Mouse (Mus musculus): ENCODE results near the gene Ankrd60. TPM values are rescaled to one million over a fixed set of nuclear protein-coding genes. Genes with fewer than 3 reads are reported as not detected.

Ankrd60 gene
- polyA plus RNA-seq, 1 experiment from 2014 or later, result not detected

GRCm38 (mm10) chr2:173587411-173587810, 9.2 kb upstream of the Ankrd60 start:
- H3K36me3 ChIP-seq (ENCODE audit: control insufficient read depth, insufficient read depth, low read length), result 0 out of 2 replicates have a peak, but pooled peaks cover 2% of the 10 kb centered on the region
- 87% methylated on average over 5 of the region's 5 CpGs for WGBS
- peaks cover 17% of the 10 kb centered on the region for H3K27me3 ChIP-seq (ENCODE audit: control insufficient read depth, insufficient read depth, low read length)
- no peak overlapping the region for H3K27ac ChIP-seq (replicated peaks; ENCODE audit: low read depth, low read length)
- H3K9me3 ChIP-seq (ENCODE audit: control insufficient read depth, low read length), result peaks cover 5% of the 10 kb centered on the region; the same call in 1 of the 2 replicates
- no peak for ATAC-seq (ENCODE audit: insufficient number of reproducible peaks, low FRiP score, low TSS enrichment, low read depth)
- H3K4me3 ChIP-seq (ENCODE audit: low read depth, low read length), result no peak overlapping the region
- no peak overlapping the region for H3K4me2 ChIP-seq (ENCODE audit: low read depth, severe bottlenecking)
- DNase-seq (ENCODE audit: low spot score), result no peak
- no peak overlapping the region for H3K9ac ChIP-seq (ENCODE audit: low read length)
- peaks cover 7% of the 10 kb centered on the region for H3K4me1 ChIP-seq (ENCODE audit: control insufficient read depth, insufficient read depth, low read length)

GRCm38 (mm10) chr2:173586118-173586968, 8.2 kb upstream of the Ankrd60 start:
- H3K27me3 ChIP-seq (ENCODE audit: control insufficient read depth, insufficient read depth, low read length), result peaks cover 17% of the 10 kb centered on the region
- peak overlapping the region; percentile 38 for H3K4me3 ChIP-seq (ENCODE audit: low read depth, low read length)
- H3K9ac ChIP-seq (ENCODE audit: low read length), result peak overlapping the region; percentile 47
- peak overlapping the region; percentile 68 for H3K4me2 ChIP-seq (ENCODE audit: low read depth, severe bottlenecking)
- ATAC-seq (ENCODE audit: insufficient number of reproducible peaks, low FRiP score, low TSS enrichment, low read depth), result no peak
- peaks cover 7% of the 10 kb centered on the region for H3K4me1 ChIP-seq (ENCODE audit: control insufficient read depth, insufficient read depth, low read length)
- no peak overlapping the region for H3K27ac ChIP-seq (replicated peaks; ENCODE audit: low read depth, low read length)
- H3K36me3 ChIP-seq (ENCODE audit: control insufficient read depth, insufficient read depth, low read length), result 0 out of 2 replicates have a peak, but pooled peaks cover 2% of the 10 kb centered on the region
- peaks cover 5% of the 10 kb centered on the region; the same call in 1 of the 2 replicates for H3K9me3 ChIP-seq (ENCODE audit: control insufficient read depth, low read length)
- WGBS, result under 1% methylated on average over 68 of the region's 68 CpGs
- peak; percentile 88 for DNase-seq (ENCODE audit: low spot score)

DNA sequence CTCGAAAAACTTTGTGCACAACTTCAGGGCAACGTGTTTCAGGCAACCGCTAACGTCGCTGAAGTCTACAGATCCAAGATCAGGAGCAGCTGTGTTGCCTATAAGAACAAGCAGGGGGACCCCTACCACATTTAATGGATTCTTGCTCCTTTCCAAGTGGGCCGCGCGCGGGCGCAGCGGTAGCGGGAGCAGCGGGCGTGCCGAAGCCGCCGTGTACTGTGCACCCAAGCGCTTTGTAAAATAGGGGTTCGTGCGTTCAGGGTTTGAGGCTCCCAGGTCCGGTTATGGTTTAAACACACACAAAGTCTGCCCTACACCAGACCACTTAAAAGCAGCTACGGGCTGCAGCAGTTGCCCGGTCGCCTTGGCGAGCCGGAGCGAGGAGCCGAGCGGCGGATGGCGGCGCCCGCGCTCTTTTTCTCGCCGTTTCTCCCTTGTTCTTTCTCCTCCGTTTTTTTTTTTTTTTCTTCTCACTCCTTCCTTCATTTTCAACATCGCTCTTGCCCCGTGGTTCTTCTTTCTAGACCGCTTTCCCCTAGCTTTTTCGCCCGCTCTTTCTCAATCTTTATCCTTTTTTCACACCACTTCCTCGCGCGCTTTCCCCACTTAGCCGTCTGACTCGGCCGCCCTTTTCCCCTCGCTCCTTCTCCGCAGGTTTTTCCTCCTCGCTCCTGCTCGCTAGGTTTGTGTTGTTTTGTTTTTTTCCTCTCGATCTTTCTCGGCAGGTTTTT, 7.4 kb upstream of the Ankrd60 start:
- ATAC-seq (ENCODE audit: insufficient number of reproducible peaks, low FRiP score, low TSS enrichment, low read depth) (peak; percentile 59; the same call in 1 of the 2 replicates), DNase-seq (ENCODE audit: low spot score) (peak; percentile 86)
- WGBS, result under 1% methylated on average over 54 of the region's 54 CpGs
- peak overlapping the region; percentile 47 for H3K9ac ChIP-seq (ENCODE audit: low read length)
- peaks cover 17% of the 10 kb centered on the region for H3K27me3 ChIP-seq (ENCODE audit: control insufficient read depth, insufficient read depth, low read length)
- no peak overlapping the region for H3K27ac ChIP-seq (replicated peaks; ENCODE audit: low read depth, low read length)
- peak overlapping the region; percentile 68 for H3K4me2 ChIP-seq (ENCODE audit: low read depth, severe bottlenecking)
- H3K36me3 ChIP-seq (ENCODE audit: control insufficient read depth, insufficient read depth, low read length), result 0 out of 2 replicates have a peak, but pooled peaks cover 2% of the 10 kb centered on the region
- H3K4me1 ChIP-seq (ENCODE audit: control insufficient read depth, insufficient read depth, low read length), result peaks cover 7% of the 10 kb centered on the region
- H3K4me3 ChIP-seq (ENCODE audit: low read depth, low read length), result peak overlapping the region; percentile 38
- peaks cover 5% of the 10 kb centered on the region; the same call in 1 of the 2 replicates for H3K9me3 ChIP-seq (ENCODE audit: control insufficient read depth, low read length)

DNA sequence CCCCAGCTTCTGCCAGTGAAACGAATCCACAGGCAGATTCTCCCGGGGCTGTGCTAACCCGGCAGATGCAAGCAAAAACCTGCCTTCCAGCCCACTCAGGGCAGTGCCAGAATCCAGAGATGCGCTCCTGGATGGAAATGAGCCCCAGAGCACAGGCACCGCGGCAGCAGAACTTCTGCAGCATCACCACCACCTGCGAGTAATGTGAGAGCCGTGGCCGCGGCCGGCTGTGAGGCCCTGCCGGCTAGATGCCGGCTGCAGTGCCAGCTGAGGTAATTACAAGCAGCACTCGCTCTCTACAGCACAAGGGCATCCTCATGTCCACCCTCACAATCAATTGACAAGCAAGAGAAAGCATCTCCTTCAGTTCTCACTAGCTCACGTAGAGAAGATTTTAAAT, 6.2 kb upstream of the Ankrd60 start:
- Histone ChIP-seq H3K27me3 (ENCODE audit: control insufficient read depth, insufficient read depth, low read length) (peaks cover 17% of the 10 kb centered on the region), H3K9ac (ENCODE audit: low read length) (no peak overlapping the region), H3K27ac (replicated peaks; ENCODE audit: low read depth, low read length) (no peak overlapping the region), H3K9me3 (ENCODE audit: control insufficient read depth, low read length) (peaks cover 5% of the 10 kb centered on the region; the same call in 1 of the 2 replicates), H3K36me3 (ENCODE audit: control insufficient read depth, insufficient read depth, low read length) (no peaks in the 10 kb centered on the region), H3K4me2 (ENCODE audit: low read depth, severe bottlenecking) (no peak overlapping the region), H3K4me1 (ENCODE audit: control insufficient read depth, insufficient read depth, low read length) (peaks cover 7% of the 10 kb centered on the region), H3K4me3 (ENCODE audit: low read depth, low read length) (no peak overlapping the region)
- DNase-seq (ENCODE audit: low spot score) (peak; percentile 63), ATAC-seq (ENCODE audit: insufficient number of reproducible peaks, low FRiP score, low TSS enrichment, low read depth) (no peak)
- 17% methylated on average over 15 of the region's 15 CpGs for whole genome bisulfite sequencing

- Histone ChIP-seq H3K4me3 (ENCODE audit: low read depth, low read length) (no peak overlapping the region), H3K9ac (ENCODE audit: low read length) (no peak overlapping the region), H3K9me3 (ENCODE audit: control insufficient read depth, low read length) (peaks cover 5% of the 10 kb centered on the region; the same call in 1 of the 2 replicates), H3K4me2 (ENCODE audit: low read depth, severe bottlenecking) (no peak overlapping the region), H3K4me1 (ENCODE audit: control insufficient read depth, insufficient read depth, low read length) (peaks cover 7% of the 10 kb centered on the region), H3K36me3 (ENCODE audit: control insufficient read depth, insufficient read depth, low read length) (no peaks in the 10 kb centered on the region), H3K27me3 (ENCODE audit: control insufficient read depth, insufficient read depth, low read length) (peaks cover 17% of the 10 kb centered on the region), H3K27ac (replicated peaks; ENCODE audit: low read depth, low read length) (no peak overlapping the region)
- DNase-seq (ENCODE audit: low spot score) (peak; percentile 59), ATAC-seq (ENCODE audit: insufficient number of reproducible peaks, low FRiP score, low TSS enrichment, low read depth) (no peak)
- WGBS, result 47% methylated on average over 5 of the region's 5 CpGs
Measured at GRCm38 (mm10) chr2:173583455-173583854, 5.3 kb upstream of the Ankrd60 start.

DNA sequence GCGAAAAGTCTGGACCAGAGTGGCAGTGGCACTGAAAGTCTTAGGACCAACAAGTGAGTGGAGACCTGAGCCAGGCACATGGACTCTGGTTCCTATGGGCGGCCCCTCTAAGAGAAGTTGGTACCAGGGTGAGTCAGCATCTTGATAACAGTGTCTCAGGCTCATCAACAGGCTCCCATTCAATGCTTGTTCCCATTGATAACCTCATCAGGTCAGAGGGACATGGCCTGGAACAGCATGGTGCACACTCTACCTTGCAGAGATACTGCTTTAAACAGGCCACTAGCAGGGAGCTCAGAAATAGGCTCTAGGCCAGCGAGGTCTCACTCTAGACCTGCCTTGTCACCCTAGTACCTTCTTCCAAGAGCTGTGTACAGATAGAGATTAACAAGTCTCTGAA, 4.7 kb upstream of the Ankrd60 start:
- Histone ChIP-seq H3K36me3 (ENCODE audit: control insufficient read depth, insufficient read depth, low read length) (no peaks in the 10 kb centered on the region), H3K4me1 (ENCODE audit: control insufficient read depth, insufficient read depth, low read length) (peaks cover 7% of the 10 kb centered on the region), H3K9me3 (ENCODE audit: control insufficient read depth, low read length) (peaks cover 5% of the 10 kb centered on the region; the same call in 1 of the 2 replicates), H3K9ac (ENCODE audit: low read length) (no peak overlapping the region), H3K27ac (replicated peaks; ENCODE audit: low read depth, low read length) (no peak overlapping the region), H3K27me3 (ENCODE audit: control insufficient read depth, insufficient read depth, low read length) (peaks cover 17% of the 10 kb centered on the region), H3K4me2 (ENCODE audit: low read depth, severe bottlenecking) (no peak overlapping the region), H3K4me3 (ENCODE audit: low read depth, low read length) (no peak overlapping the region)
- DNase-seq (ENCODE audit: low spot score) (no peak), ATAC-seq (ENCODE audit: insufficient number of reproducible peaks, low FRiP score, low TSS enrichment, low read depth) (no peak)
- 85% methylated on average over 3 of the region's 3 CpGs for WGBS

- Histone ChIP-seq H3K36me3 (ENCODE audit: control insufficient read depth, insufficient read depth, low read length) (no peaks in the 10 kb centered on the region), H3K4me1 (ENCODE audit: control insufficient read depth, insufficient read depth, low read length) (peaks cover 5% of the 10 kb centered on the region), H3K9me3 (ENCODE audit: control insufficient read depth, low read length) (no peaks in the 10 kb centered on the region), H3K4me3 (ENCODE audit: low read depth, low read length) (no peak overlapping the region), H3K27ac (replicated peaks; ENCODE audit: low read depth, low read length) (no peak overlapping the region), H3K9ac (ENCODE audit: low read length) (no peak overlapping the region), H3K4me2 (ENCODE audit: low read depth, severe bottlenecking) (no peak overlapping the region), H3K27me3 (ENCODE audit: control insufficient read depth, insufficient read depth, low read length) (peaks cover 16% of the 10 kb centered on the region; the same call in 1 of the 2 replicates)
- DNase-seq (ENCODE audit: low spot score) (no peak), ATAC-seq (ENCODE audit: insufficient number of reproducible peaks, low FRiP score, low TSS enrichment, low read depth) (no peak)
Measured at GRCm38 (mm10) chr2:173581096-173581495, 2.9 kb upstream of the Ankrd60 start.

- ATAC-seq (ENCODE audit: insufficient number of reproducible peaks, low FRiP score, low TSS enrichment, low read depth), result no peak
- WGBS, result 38% methylated on average over 8 of the region's 8 CpGs
- H3K36me3 ChIP-seq (ENCODE audit: control insufficient read depth, insufficient read depth, low read length), result no peaks in the 10 kb centered on the region
- no peaks in the 10 kb centered on the region for H3K4me1 ChIP-seq (ENCODE audit: control insufficient read depth, insufficient read depth, low read length)
- no peak for DNase-seq (ENCODE audit: low spot score)
- no peaks in the 10 kb centered on the region for H3K9me3 ChIP-seq (ENCODE audit: control insufficient read depth, low read length)
- H3K9ac ChIP-seq (ENCODE audit: low read length), result peak overlapping the region; percentile 43; the same call in 1 of the 2 replicates
- no peak overlapping the region for H3K27ac ChIP-seq (replicated peaks; ENCODE audit: low read depth, low read length)
- H3K27me3 ChIP-seq (ENCODE audit: control insufficient read depth, insufficient read depth, low read length), result peaks cover 4% of the 10 kb centered on the region; the same call in 1 of the 2 replicates
- H3K4me3 ChIP-seq (ENCODE audit: low read depth, low read length), result peak overlapping the region; percentile 42
- peak overlapping the region; percentile 92 for H3K4me2 ChIP-seq (ENCODE audit: low read depth, severe bottlenecking)
Measured at GRCm38 (mm10) chr2:173578595-173578994, 430 bp upstream of the Ankrd60 start.
